Mouse (Mus musculus) limb, embryonic 12.5 days (tissue): ENCODE data around the gene U2af2. TPM values are rescaled to one million over a fixed set of nuclear protein-coding genes. Genes with fewer than 3 reads are reported as not detected.

ENCODE experiments used
- ATAC-seq: fragments of 200-750 bp; cut with Nextera tagmentation; 2 replicates; pipeline ENCODE4 v1.8.0; 2017; ENCODE audit warnings: low read depth, moderate TSS enrichment; ENCODE audit not compliant: insufficient number of reproducible peaks, insufficient read depth, low FRiP score, low TSS enrichment
- H3K27ac ChIP-seq: fragments of 300-500 bp; sonication (generic); 2 replicates; pipeline ENCODE4 v1.5.1; 2016; ENCODE audit warnings: mild to moderate bottlenecking, moderate library complexity
- H3K27me3 ChIP-seq: fragments of 300-500 bp; sonication (generic); 2 replicates; pipeline ENCODE4 v1.6.1; 2016; ENCODE audit warnings: mild to moderate bottlenecking, moderate library complexity
- H3K36me3 ChIP-seq: fragments of 300-500 bp; sonication (generic); 2 replicates; pipeline ENCODE4 v1.6.1; 2016; ENCODE audit warnings: mild to moderate bottlenecking, moderate library complexity
- H3K4me1 ChIP-seq: fragments of 300-500 bp; sonication (generic); replicated peaks from 2 replicates; pipeline ENCODE4 v1.6.1; 2016
- H3K4me2 ChIP-seq: fragments of 300-500 bp; sonication (generic); 2 replicates; pipeline ENCODE4 v1.6.1; 2016; ENCODE audit warnings: mild to moderate bottlenecking, moderate library complexity
- H3K4me3 ChIP-seq: fragments of 300-500 bp; sonication (generic); replicated peaks from 2 replicates; pipeline ENCODE4 v1.5.1; 2016; ENCODE audit warnings: mild to moderate bottlenecking
- H3K9ac ChIP-seq: fragments of 300-500 bp; sonication (generic); replicated peaks from 2 replicates; pipeline ENCODE4 v1.6.1; 2016; ENCODE audit warnings: mild to moderate bottlenecking, moderate library complexity
- H3K9me3 ChIP-seq: fragments of 300-500 bp; sonication (generic); 2 replicates; pipeline ENCODE4 v1.6.1; 2016; ENCODE audit warnings: mild to moderate bottlenecking, moderate library complexity
- WGBS: fragments of 180-500 bp; shearing (Covaris S2); methylation state at CpG from one replicate; pipeline ENCODE4 v1.1.7; 2016; 5-methylcytosine and 5-hydroxymethylcytosine counted together
- microRNA-seq: library from miRNA; unstranded; fragments of <30 nt; microRNA quantifications from one replicate; pipeline ENCODE4, GENCODE M21; 2017
- polyA plus RNA-seq: library from polyadenylated mRNA; unstranded; fragments of >200 nt; fragmentation: Nextera tagmentation; extraction: Ambion mirVana; gene quantifications from 2 replicates; pipeline ENCODE4 v1.2.1, GENCODE M21; 2016

U2af2 gene
- polyA plus RNA-seq, 1 experiment from 2014 or later = 175 TPM

DNA sequence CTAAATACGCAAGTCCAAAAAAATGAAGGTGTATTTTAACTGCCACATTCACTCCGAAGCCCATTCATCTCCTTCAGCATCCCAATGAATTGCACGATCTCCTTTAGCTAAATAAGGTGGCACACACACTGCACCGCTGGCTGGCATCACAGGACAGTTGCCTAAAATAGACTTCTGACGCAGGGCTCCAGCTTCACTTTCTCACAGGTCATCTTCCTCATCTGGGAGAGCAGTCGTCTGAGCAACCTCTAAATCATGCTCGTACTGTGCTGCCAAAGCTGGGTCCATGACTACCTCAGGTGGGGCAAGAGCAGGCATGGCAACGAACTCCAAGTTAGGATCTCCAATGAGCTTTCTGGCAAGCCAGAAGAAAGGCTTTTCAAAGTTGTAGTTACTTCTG, 63.1 kb downstream of the U2af2 start:
- Histone ChIP-seq H3K27me3 (0 out of 2 replicates have a peak, but pooled peaks cover 3% of the 10 kb centered on the region), H3K27ac (no peak overlapping the region), H3K4me3 (no peak overlapping the region), H3K4me2 (no peak overlapping the region), H3K36me3 (no peaks in the 10 kb centered on the region), H3K9ac (no peak overlapping the region), H3K9me3 (no peaks in the 10 kb centered on the region), H3K4me1 (no peaks in the 10 kb centered on the region; the same call in 1 of the 2 replicates)
- WGBS = 88% methylated on average over 8 of the region's 8 CpGs
- no peak for ATAC-seq

DNA sequence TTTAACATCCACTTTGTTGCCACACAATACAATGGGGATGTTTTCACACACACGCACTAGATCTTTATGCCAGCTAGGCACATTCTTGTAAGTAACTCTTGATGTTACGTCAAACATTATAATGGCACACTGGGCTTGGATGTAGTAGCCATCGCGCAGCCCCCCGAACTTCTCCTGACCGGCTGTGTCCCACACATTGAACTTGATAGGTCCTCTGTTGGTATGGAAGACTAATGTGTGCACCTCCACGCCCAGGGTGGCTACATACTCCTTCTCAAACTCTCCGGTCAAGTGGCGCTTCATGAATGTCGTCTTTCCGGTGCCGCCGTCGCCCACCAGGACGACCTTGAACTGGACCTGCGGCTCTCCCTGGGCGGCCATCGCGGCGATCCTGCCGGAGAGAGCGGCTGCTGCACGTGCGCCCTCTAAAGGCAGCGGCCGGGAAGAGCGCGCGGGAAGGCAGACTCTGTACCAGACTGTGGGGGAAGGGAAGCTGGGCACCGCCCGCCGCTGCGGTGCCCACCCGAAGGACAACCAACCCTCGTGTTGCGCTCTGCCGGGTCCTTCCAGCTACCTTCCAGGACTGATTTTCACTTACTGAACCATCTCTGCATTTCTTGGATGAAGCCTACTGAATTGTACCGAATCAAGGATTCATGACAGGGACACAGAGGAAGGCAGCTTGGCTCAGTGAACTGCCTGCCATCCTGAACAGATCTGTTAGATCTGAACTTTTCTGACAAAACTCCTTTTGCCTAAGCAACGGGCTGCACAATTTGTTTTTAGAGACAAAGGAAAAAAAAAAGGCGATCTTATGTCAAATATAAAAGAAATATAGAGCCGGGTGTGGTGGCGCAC, 63.8 kb downstream of the U2af2 start, which contains the start of gene Rasl2-9:
Gene Rasl2-9, minus strand, starts transcription at position 402 of the 858 bp plus-strand sequence.
- Histone ChIP-seq H3K4me1 (no peaks in the 10 kb centered on the region; the same call in 1 of the 2 replicates), H3K4me2 (peak within 1 kb of the TSS; percentile 58), H3K9ac (peak within 1 kb of the TSS; percentile 37; the same call in 1 of the 2 replicates), H3K36me3 (no peaks in the 10 kb centered on the region), H3K9me3 (no peaks in the 10 kb centered on the region), H3K27ac (no peak within 1 kb of the TSS), H3K27me3 (0 out of 2 replicates have a peak, but pooled peaks cover 3% of the 10 kb centered on the region), H3K4me3 (peak within 1 kb of the TSS; percentile 34)
- ATAC-seq = peak; percentile 37
- WGBS = 20% methylated on average over 42 of the region's 42 CpGs

Small RNA genes within 50 kb of the gene (microRNA-seq; reads per million reads assigned to microRNA genes)
- not detected for gene Gm26217

Other genes starting within 250 kb of the U2af2 start
- 437 and 457 TPM in 2 replicates for gene Ube2s, start 249.6 kb upstream of the U2af2 start, polyA plus RNA-seq
- 0.12 and 0.21 TPM in 2 replicates for gene Shisa7, start 217.4 kb upstream of the U2af2 start, polyA plus RNA-seq
- 4.2 and 5.2 TPM in 2 replicates for gene Isoc2b, start 191.9 kb upstream of the U2af2 start, polyA plus RNA-seq
- 0.97 and 1.3 TPM in 2 replicates for gene Isoc2a, start 185.0 kb upstream of the U2af2 start, polyA plus RNA-seq
- not detected in 2 replicates for gene Gm36210, start 155.6 kb upstream of the U2af2 start, polyA plus RNA-seq
- 3.6 and 4.2 TPM in 2 replicates for gene Zfp628, start 146.9 kb upstream of the U2af2 start, polyA plus RNA-seq
- gene Nat14, start 140.1 kb upstream of the U2af2 start, polyA plus RNA-seq = 3.1 and 4.4 TPM in 2 replicates
- gene Ssc5d, start 136.4 kb upstream of the U2af2 start, polyA plus RNA-seq = 2.5 and 3.1 TPM in 2 replicates
- gene Sbk2, start 97.7 kb upstream of the U2af2 start, polyA plus RNA-seq = 0.29 and 0.51 TPM in 2 replicates
- gene Sbk3, start 91.0 kb upstream of the U2af2 start, polyA plus RNA-seq = not detected in 2 replicates
- 34.0 and 39.9 TPM in 2 replicates for gene Zfp579, start 66.0 kb upstream of the U2af2 start, polyA plus RNA-seq
- 7.1 and 7.8 TPM in 2 replicates for gene Zfp524, start 47.7 kb upstream of the U2af2 start, polyA plus RNA-seq
- gene Fiz1, start 47.4 kb upstream of the U2af2 start, polyA plus RNA-seq = 57.9 and 58.9 TPM in 2 replicates
- 1.2 TPM in 1 of 2 replicates, not detected in the other for gene Gm44973, start 46.6 kb upstream of the U2af2 start, polyA plus RNA-seq
- 7.0 and 8.1 TPM in 2 replicates for gene Zfp865, start 41.8 kb upstream of the U2af2 start, polyA plus RNA-seq
- gene Ccdc106, start 41.6 kb upstream of the U2af2 start, polyA plus RNA-seq = 27.3 and 27.5 TPM in 2 replicates
- gene 4632433K11Rik, start 28.0 kb upstream of the U2af2 start, polyA plus RNA-seq = not detected in 2 replicates
- gene Zfp784, start 23.7 kb upstream of the U2af2 start, polyA plus RNA-seq = 4.7 and 5.2 TPM in 2 replicates
- 29.3 and 39.6 TPM in 2 replicates for gene Zfp580, start 10.6 kb upstream of the U2af2 start, polyA plus RNA-seq
- gene Epn1, start 18.1 kb downstream of the U2af2 start, polyA plus RNA-seq = 62.8 and 67.3 TPM in 2 replicates
- 0.14 TPM in 1 of 2 replicates, not detected in the other for gene Rfpl4, start 54.8 kb downstream of the U2af2 start, polyA plus RNA-seq
- gene Rasl2-9, start 63.8 kb downstream of the U2af2 start, polyA plus RNA-seq = 0.34 TPM in 1 of 2 replicates, not detected in the other
- gene Vmn1r55, start 87.5 kb downstream of the U2af2 start, polyA plus RNA-seq = not detected in 2 replicates
- not detected in 2 replicates for gene Vmn1r56, start 134.6 kb downstream of the U2af2 start, polyA plus RNA-seq
- not detected in 2 replicates for gene Vmn1r57, start 156.3 kb downstream of the U2af2 start, polyA plus RNA-seq